ENCODE assay signal across 25 mouse cellular contexts in the genomic region with DNA sequence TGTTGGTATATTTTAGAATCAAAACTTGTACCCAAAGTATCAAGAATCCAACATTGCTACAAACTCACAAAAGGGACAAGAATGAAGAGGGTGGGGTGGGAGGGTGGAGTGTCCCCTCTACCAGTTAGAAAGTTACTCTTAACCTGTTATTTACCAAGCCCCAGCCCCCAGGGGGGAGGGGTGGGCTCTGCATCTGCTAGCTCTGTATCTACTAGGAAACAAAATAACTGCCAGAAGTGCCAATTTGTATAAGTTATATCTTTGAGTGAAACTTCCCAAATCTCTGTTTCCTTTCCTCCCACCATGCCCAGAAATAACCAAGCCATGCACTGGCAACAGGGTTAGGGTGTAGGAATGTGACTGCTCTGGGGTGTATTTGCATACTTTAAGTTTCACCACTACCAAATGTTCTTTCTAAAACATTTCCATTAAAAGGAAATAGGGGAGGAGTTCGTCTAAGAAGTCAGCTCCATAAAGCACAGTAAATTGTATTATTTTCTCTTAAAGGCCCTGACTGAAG.
"Had no signal": no experiment of that assay in that cellular context is flagged by ENCODE, and none has a peak within 500 bp of the region (broad histone marks: within the 10 kb centered on the region; RNA-seq: fewer than 3 reads in every experiment).

No protein-coding gene starts in this region.

- H3K4me1 ChIP-seq: heart, embryonic 12.5 days; liver, embryonic 12.5 days had no signal

- DNase-seq: gastrocnemius, adult 2 months; gastrocnemius, postnatal 10 days; gastrocnemius, postnatal 25 days; heart, postnatal 10 days; heart, postnatal 4 days; kidney, adult 11 months; kidney, adult 2 months; kidney, adult 9 months; kidney, postnatal 14 days; kidney, postnatal 36 days; layer of hippocampus, adult 9-11 months; layer of hippocampus, postnatal 36 days; left cerebral cortex, postnatal 4 days had no signal

- H3K4me3 ChIP-seq: gastrocnemius, adult 2 months; heart, embryonic 10.5 days; heart, embryonic 12.5 days; hindbrain, embryonic 10.5 days; hindbrain, embryonic 12.5 days; kidney, embryonic 15.5 days; limb, embryonic 13.5 days; limb, embryonic 15.5 days; liver, embryonic 12.5 days had no signal

- H3K9me3 ChIP-seq: heart, embryonic 10.5 days; heart, embryonic 12.5 days; hindbrain, embryonic 10.5 days; hindbrain, embryonic 12.5 days; kidney, embryonic 15.5 days; limb, embryonic 13.5 days; limb, embryonic 15.5 days; liver, embryonic 12.5 days had no signal

- H3K4me2 ChIP-seq: heart, embryonic 12.5 days; hindbrain, embryonic 12.5 days; hindbrain, embryonic 14.5 days; kidney, embryonic 15.5 days; limb, embryonic 13.5 days; limb, embryonic 15.5 days; liver, embryonic 12.5 days had no signal

- H3K27me3 ChIP-seq: heart, embryonic 12.5 days; hindbrain, embryonic 12.5 days; kidney, embryonic 15.5 days; limb, embryonic 13.5 days; limb, embryonic 15.5 days; liver, embryonic 12.5 days had no signal

- H3K27ac ChIP-seq: gastrocnemius, adult 2 months; heart, embryonic 10.5 days; hindbrain, embryonic 10.5 days; hindbrain, embryonic 12.5 days; hindbrain, embryonic 14.5 days; hindbrain, postnatal 0 days; kidney, embryonic 15.5 days; kidney, postnatal 0 days; limb, embryonic 13.5 days; limb, embryonic 15.5 days; liver, embryonic 12.5 days had no signal

- ATAC-seq: hindbrain, postnatal 0 days; intestine, embryonic 16.5 days; liver, embryonic 12.5 days had no signal

- H3K9ac ChIP-seq: heart, embryonic 12.5 days; hindbrain, embryonic 12.5 days; hindbrain, embryonic 14.5 days; kidney, embryonic 15.5 days; limb, embryonic 13.5 days; limb, embryonic 15.5 days; liver, embryonic 12.5 days had no signal

- H3K36me3 ChIP-seq: heart, embryonic 10.5 days; heart, embryonic 12.5 days; hindbrain, embryonic 10.5 days; hindbrain, embryonic 12.5 days; kidney, embryonic 15.5 days; limb, embryonic 13.5 days; limb, embryonic 15.5 days; liver, embryonic 12.5 days had no signal
